Mouse (Mus musculus) stomach, postnatal 0 days (tissue): ENCODE results near the gene Ubr3. TPM values are rescaled to one million over a fixed set of nuclear protein-coding genes. Genes with fewer than 3 reads are reported as not detected.

ENCODE experiments used
- ATAC-seq: fragments of 200-750 bp; cut with Nextera tagmentation; 2 replicates; pipeline ENCODE4 v1.8.0; 2017; ENCODE audit not compliant: low FRiP score, low TSS enrichment
- DNase-seq: peaks from one replicate; pipeline ENCODE4 v3.0.0-alpha.2; 2016; ENCODE audit warnings: low spot score
- H3K27ac ChIP-seq: fragments of 300-500 bp; sonication (generic); replicated peaks from 2 replicates; pipeline ENCODE4 v1.5.1; 2014; ENCODE audit warnings: mild to moderate bottlenecking, control low read depth
- H3K27me3 ChIP-seq: fragments of 300-500 bp; sonication (generic); 2 replicates; pipeline ENCODE4 v1.6.1; 2014; ENCODE audit warnings: low read length; ENCODE audit not compliant: control insufficient read depth, insufficient read depth
- H3K36me3 ChIP-seq: fragments of 300-500 bp; sonication (generic); 2 replicates; pipeline ENCODE4 v1.6.1; 2014; ENCODE audit warnings: low read length, mixed read lengths; ENCODE audit not compliant: control insufficient read depth, insufficient read depth
- H3K4me1 ChIP-seq: fragments of 300-500 bp; sonication (generic); replicated peaks from 2 replicates; pipeline ENCODE4 v1.6.1; 2014; ENCODE audit warnings: antibody characterized with exemption; ENCODE audit not compliant: control insufficient read depth, insufficient read depth
- H3K4me2 ChIP-seq: fragments of 300-500 bp; sonication (generic); replicated peaks from 2 replicates; pipeline ENCODE4 v1.6.1; 2014; ENCODE audit warnings: low read depth, mild to moderate bottlenecking, control low read depth, moderate library complexity
- H3K4me3 ChIP-seq: fragments of 300-500 bp; sonication (generic); 2 replicates; pipeline ENCODE4 v1.5.1; 2014; ENCODE audit warnings: low read depth, low read length, control low read depth
- H3K9ac ChIP-seq: fragments of 300-500 bp; sonication (generic); 2 replicates; pipeline ENCODE4 v1.6.1; 2014; ENCODE audit warnings: mild to moderate bottlenecking, low read length, control low read depth, mixed read lengths
- H3K9me3 ChIP-seq: fragments of 300-500 bp; sonication (generic); 2 replicates; pipeline ENCODE4 v1.6.1; 2016; ENCODE audit warnings: low read length; ENCODE audit not compliant: control insufficient read depth
- CTCF ChIP-seq: IDR thresholded peaks from 2 replicates; pipeline ENCODE4 v1.5.1; 2016; ENCODE audit warnings: antibody characterized with exemption, low read depth, mild to moderate bottlenecking, moderate library complexity
- EP300 ChIP-seq: optimal IDR thresholded peaks from 2 replicates; pipeline ENCODE3; 2016; ENCODE audit warnings: antibody characterized with exemption
- WGBS: fragments of 180-500 bp; shearing (Covaris S2); extraction: QIAGEN DNeasy Blood & Tissue Kit; methylation state at CpG from one replicate; pipeline ENCODE4 v1.1.7; 2014; 5-methylcytosine and 5-hydroxymethylcytosine counted together
- polyA plus RNA-seq: library from polyadenylated mRNA; unstranded; fragments of >200 nt; fragmentation: Nextera tagmentation; extraction: Ambion mirVana; gene quantifications from 2 replicates; pipeline ENCODE4 v1.2.1, GENCODE M21; 2015

The Ubr3 gene
- polyA plus RNA-seq, 1 experiment from 2014 or later, result 7.9 TPM

GRCm38 (mm10) chr2:70065116-70065515 lies 168.1 kb downstream of the Ubr3 start:
- Histone ChIP-seq H3K27me3 (no peaks in the 10 kb centered on the region), H3K4me2 (no peak overlapping the region), H3K4me3 (no peak overlapping the region), H3K27ac (no peak overlapping the region), H3K4me1 (no peaks in the 10 kb centered on the region), H3K9ac (no peak overlapping the region), H3K36me3 (no peaks in the 10 kb centered on the region), H3K9me3 (no peaks in the 10 kb centered on the region)
- WGBS, result 91% methylated on average over 6 of the region's 6 CpGs
- DNase-seq (no peak), ATAC-seq (no peak)
- TF ChIP-seq EP300 (no peak), CTCF (no peak)

GRCm38 (mm10) chr2:70065729-70066300 lies 168.8 kb downstream of the Ubr3 start:
- ATAC-seq, result no peak
- Histone ChIP-seq H3K27ac (no peak overlapping the region), H3K27me3 (no peaks in the 10 kb centered on the region), H3K9me3 (no peaks in the 10 kb centered on the region), H3K4me3 (no peak overlapping the region), H3K9ac (no peak overlapping the region), H3K36me3 (no peaks in the 10 kb centered on the region), H3K4me2 (no peak overlapping the region), H3K4me1 (no peaks in the 10 kb centered on the region)
- whole genome bisulfite sequencing, result 52% methylated on average over 7 of the region's 7 CpGs
- no peak for DNase-seq
- TF ChIP-seq CTCF (no peak), EP300 (no peak)

GRCm38 (mm10) chr2:70066338-70067022 lies 169.4 kb downstream of the Ubr3 start:
- H3K27ac ChIP-seq, result no peak overlapping the region
- H3K36me3 ChIP-seq, result no peaks in the 10 kb centered on the region
- ATAC-seq (no peak), DNase-seq (no peak)
- H3K9me3 ChIP-seq, result no peaks in the 10 kb centered on the region
- H3K4me3 ChIP-seq, result no peak overlapping the region
- H3K4me1 ChIP-seq, result no peaks in the 10 kb centered on the region
- WGBS, result 55% methylated on average over 6 of the region's 6 CpGs
- no peak overlapping the region for H3K9ac ChIP-seq
- no peak overlapping the region for H3K4me2 ChIP-seq
- TF ChIP-seq EP300, result no peak
- no peak for TF ChIP-seq CTCF
- no peaks in the 10 kb centered on the region for H3K27me3 ChIP-seq

GRCm38 (mm10) chr2:70069861-70070260 lies 172.8 kb downstream of the Ubr3 start:
- no peak overlapping the region for H3K4me3 ChIP-seq
- H3K4me1 ChIP-seq, result no peaks in the 10 kb centered on the region
- TF ChIP-seq CTCF (no peak), EP300 (no peak)
- H3K9ac ChIP-seq, result no peak overlapping the region
- peak; percentile 89 for ATAC-seq
- no peaks in the 10 kb centered on the region for H3K9me3 ChIP-seq
- H3K36me3 ChIP-seq, result no peaks in the 10 kb centered on the region
- peak; percentile 46 for DNase-seq
- H3K4me2 ChIP-seq, result no peak overlapping the region
- no peaks in the 10 kb centered on the region for H3K27me3 ChIP-seq
- WGBS, result 60% methylated on average over 5 of the region's 5 CpGs
- H3K27ac ChIP-seq, result peak overlapping the region; percentile 49; the same call in 1 of the 2 replicates

Other genes starting within 250 kb of the Ubr3 start
- gene Klhl41, start 227.1 kb upstream of the Ubr3 start, polyA plus RNA-seq, result 0.28 and 0.67 TPM in 2 replicates
- 5.6 and 5.7 TPM in 2 replicates for gene Fastkd1, start 183.7 kb upstream of the Ubr3 start, polyA plus RNA-seq
- 83.7 and 85.2 TPM in 2 replicates for gene Ppig, start 174.7 kb upstream of the Ubr3 start, polyA plus RNA-seq
- 0.70 and 0.96 TPM in 2 replicates for gene Ccdc173, start 107.7 kb upstream of the Ubr3 start, polyA plus RNA-seq
- gene Phospho2, start 107.6 kb upstream of the Ubr3 start, polyA plus RNA-seq, result 19.0 and 19.3 TPM in 2 replicates
- 21.4 and 25.1 TPM in 2 replicates for gene Klhl23, start 75.3 kb upstream of the Ubr3 start, polyA plus RNA-seq
- 161 and 203 TPM in 2 replicates for gene Ssb, start 35.7 kb upstream of the Ubr3 start, polyA plus RNA-seq
- gene Mettl5, start 11.6 kb upstream of the Ubr3 start, polyA plus RNA-seq, result 29.4 and 32.0 TPM in 2 replicates
- 0.21 and 0.42 TPM in 2 replicates for gene Myo3b, start 141.9 kb downstream of the Ubr3 start, polyA plus RNA-seq